Mouse (Mus musculus): Measurements from ENCODE around the gene Serpinb2. TPM values are rescaled to one million over a fixed set of nuclear protein-coding genes. Genes with fewer than 3 reads are reported as not detected.
A peak's percentile ranks its signal among the peaks of the same experiment; 100 is the strongest.

Gene Serpinb2
- total RNA-seq (2015) (38.0 and 40.7 TPM in 2 replicates), total RNA-seq (2017) (9.6 and 13.5 TPM in 2 replicates)

DNA sequence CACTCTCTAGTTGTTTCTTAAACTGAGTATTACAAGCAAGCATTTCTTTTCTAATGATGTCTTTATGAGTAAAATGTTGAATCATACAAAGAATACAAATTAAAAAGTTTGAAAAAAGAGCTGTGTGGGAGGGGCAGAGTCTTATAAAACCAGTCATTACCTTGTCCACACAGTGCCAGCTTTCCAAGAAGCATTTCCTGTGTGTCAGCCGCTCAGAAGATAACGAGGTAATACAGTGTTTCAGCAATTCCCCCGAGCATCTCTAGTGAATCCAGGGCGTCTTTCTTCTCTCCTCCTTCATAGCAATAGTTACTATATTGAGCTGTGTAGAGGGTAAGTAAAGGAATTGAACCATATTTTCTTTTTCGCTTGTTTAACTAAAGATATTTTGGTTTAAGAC lies at the start of gene Serpinb2:
TSS of gene Serpinb2 (plus strand) at position 172 of the 400 bp plus-strand sequence.
- ATAC-seq (ENCODE audit: poor library complexity, severe bottlenecking), result no peak

DNA sequence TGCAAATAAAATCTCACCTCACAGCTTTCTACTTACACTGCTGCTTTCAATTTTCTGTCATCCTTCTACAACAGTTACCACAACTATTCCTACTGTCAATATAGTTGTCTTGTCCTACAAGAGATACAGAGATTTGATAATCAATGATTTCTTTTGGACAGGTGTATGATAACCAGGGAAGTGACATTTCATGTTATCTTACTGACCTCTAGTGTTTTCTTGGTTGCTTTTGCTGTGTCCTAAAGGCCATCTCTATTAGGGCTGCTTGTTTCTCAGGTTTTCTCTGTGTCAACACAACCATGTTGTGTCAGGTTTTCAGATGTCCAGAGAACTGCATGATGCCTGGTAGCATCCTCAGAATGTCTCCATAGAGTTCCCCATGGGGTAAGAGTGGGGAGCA lies 31.3 kb upstream of the Serpinb2 start:
- no peak for ATAC-seq (ENCODE audit: poor library complexity, severe bottlenecking)

DNA sequence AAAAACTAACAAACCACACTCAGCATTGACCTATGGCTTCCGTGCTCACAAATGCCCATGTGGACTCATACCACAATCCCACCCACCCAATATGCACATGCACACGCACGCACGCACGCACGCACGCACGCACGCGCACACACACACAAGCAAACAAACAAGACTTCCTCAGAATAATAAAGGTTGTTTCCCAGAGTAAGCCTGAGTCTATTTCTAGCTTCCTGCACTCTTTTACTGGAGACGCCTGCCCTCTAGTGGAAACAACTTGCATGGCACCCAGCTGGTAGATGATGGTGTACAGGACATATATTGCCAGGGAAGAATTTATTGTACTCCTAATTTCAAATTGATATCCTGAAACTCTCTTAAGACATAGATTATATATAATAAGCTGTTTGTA lies 29.8 kb upstream of the Serpinb2 start:
- peak; percentile 98 for ATAC-seq (ENCODE audit: poor library complexity, severe bottlenecking)

DNA sequence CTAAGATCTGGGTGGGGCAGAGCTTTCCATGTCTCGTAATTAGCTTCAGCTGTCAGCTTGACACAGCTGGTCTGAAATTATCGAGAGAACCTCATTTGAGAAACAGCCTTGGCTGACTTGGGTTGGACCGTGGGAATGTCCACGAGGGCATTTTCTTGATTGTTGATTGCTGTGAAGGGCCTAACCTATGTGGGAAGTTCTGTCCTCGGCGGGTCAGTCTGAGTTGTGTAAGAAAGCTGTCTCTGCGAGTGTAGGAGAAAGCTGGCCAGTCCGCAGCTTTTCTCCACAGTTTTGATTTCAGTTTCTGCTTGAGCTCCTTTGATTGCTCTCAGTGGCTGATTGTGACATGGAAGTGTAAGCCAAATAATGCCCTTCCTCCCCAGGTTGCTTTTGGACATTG lies 21.6 kb upstream of the Serpinb2 start:
- ATAC-seq (ENCODE audit: poor library complexity, severe bottlenecking), result peak; percentile 53

DNA sequence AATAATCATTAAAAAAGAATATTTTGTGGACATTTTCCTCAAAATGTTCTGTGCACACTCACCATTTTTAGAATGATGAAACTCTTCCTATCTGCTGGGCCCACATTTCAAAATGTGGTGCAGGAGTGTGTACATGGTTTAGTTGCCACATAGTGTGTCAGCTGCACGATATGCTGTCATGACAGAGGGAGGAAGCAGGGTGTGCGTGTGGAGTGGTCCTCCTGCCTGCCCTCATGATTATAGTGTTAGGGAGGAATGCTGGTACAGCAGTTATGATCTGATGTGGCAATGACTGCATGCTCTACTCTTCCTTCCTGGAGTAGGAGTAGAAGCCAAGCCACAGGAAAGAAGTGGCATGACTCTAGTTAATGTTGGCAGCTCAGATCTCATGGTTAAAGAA lies 14.4 kb upstream of the Serpinb2 start:
- peak; percentile 94 for ATAC-seq (ENCODE audit: poor library complexity, severe bottlenecking)

DNA sequence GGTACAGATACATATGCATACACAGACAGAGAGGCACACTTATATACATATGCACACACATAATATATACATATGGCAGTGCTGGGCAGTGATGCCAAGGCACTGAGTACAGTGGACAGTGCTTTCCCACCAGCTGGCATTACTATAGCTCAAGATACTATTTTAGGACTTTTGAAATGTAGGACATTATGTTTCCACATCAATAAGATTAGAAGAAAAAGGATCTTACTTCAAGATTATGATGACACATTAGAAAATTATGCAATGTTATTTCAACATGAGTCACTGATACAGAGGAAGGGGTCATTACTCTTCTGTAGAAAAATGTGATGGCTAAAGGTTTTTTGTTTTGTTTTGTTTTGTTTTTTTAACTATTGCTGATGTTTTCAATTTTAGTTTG lies 9.2 kb upstream of the Serpinb2 start:
- peak; percentile 72 for ATAC-seq (ENCODE audit: poor library complexity, severe bottlenecking)

DNA sequence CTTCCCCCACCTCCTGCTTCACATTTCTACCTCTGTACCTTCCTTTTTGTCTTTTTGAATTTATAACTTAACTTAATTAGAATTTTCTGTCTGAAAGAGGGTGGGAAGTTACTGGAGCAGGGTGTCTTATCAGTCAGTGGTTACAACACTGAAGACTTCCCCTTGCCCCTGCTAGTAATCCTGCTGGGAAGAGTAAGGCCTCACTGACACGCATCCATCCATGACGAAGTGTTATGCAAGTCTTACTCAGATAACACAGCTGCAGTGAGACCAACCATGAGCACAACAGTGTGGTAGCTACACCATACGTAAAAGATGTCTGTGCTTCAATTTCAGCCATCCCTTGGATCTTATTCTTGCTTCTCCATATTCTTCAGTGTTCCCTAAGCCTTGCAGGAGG lies 7.9 kb upstream of the Serpinb2 start:
- 0 out of 2 replicates have a peak, but pooled peaks have one; percentile 11 for ATAC-seq (ENCODE audit: poor library complexity, severe bottlenecking)

DNA sequence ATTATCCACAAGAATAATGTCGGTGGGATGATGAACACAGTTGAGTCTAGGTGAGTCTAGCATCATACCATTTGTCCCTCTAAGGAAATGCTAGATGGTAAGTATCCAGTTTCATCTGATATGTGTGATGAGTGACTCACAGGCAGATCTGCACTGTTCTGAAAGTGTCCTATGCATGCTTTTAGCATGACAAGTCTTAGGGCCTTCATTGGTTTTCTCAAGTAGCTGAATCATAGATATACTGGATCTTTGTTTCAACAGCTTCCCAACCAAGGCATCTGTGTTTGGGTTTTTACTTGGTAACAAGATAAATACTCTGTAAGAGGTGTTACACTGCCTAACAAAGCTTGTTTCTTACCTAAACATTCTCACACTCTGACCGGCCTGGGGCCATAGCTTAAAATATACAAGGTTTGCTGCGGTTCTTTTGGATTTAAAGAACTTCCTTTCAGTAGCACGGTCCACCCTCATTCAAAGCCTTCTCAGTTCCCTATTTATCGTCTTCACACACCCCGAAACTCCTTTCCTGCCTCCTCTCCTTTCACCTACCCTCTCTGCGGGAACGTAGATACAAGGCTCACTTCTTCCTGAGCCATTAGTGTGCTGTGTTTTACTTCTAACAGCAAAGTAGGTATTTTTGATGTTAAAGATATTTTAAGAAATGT lies 5.2 kb upstream of the Serpinb2 start:
- peak; percentile 66 for ATAC-seq (ENCODE audit: poor library complexity, severe bottlenecking)

DNA sequence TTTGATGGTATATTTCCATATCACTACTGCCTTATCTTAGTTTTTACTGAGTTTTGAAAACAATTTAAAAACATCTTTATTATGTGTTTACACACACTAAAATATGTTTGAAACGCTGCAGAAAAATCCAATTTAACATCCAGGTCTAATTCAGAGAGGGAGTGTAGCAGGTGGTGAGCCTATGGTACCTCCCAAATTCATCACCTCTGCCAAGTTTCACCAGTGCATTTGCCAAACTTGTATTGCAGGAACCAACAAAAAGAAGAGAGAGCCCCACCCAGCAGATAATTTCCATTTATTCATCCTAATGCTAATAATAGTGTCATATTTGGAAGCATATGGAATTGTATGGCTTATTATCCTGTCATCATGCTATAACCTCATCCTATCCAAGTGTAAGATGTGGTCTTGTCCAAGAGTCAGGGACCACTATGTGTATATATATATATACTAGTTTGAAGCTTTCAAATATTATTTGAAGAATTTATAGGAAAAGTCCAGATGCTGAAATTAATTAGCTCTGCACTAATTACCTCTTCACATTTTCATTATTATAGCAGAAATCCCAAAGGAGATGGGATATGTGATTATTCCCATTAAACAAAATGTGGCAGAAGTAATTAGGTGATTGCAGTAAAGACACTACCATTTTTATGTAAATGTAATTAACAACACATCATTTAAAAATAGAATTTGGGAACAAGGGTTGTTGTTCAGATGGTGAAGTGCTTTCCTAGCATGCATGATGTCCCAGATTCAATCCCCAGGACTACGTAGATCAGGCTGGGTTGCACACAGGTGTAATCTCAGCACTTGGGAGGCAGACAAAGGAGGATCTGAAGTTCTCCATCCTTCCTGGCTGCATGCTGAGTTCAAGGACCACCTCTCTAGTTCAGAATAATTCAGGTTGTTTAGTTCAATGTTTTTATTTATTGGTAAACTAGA lies 1.2 kb downstream of the Serpinb2 start:
- no peak for ATAC-seq (ENCODE audit: poor library complexity, severe bottlenecking)

DNA sequence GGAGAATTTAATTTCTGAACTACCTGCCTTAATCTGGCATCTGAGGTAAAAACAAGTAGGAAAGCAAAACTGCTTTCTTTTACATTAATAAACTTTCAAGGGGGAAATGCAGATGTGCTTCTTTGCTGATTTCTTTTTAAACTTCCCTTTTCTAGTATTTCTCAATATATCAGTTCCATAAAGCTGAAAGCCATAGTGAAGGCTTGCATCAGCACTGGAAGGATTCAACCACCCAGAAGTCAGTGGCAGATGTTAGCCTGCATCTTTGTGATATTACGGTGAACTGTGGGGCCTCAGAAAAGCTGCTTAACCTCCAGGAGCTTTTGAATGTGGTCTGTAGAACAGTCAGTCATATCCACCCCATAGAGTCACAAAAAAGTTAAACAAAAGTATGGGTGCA lies 2.3 kb downstream of the Serpinb2 start:
- ATAC-seq (ENCODE audit: poor library complexity, severe bottlenecking), result peak; percentile 81

DNA sequence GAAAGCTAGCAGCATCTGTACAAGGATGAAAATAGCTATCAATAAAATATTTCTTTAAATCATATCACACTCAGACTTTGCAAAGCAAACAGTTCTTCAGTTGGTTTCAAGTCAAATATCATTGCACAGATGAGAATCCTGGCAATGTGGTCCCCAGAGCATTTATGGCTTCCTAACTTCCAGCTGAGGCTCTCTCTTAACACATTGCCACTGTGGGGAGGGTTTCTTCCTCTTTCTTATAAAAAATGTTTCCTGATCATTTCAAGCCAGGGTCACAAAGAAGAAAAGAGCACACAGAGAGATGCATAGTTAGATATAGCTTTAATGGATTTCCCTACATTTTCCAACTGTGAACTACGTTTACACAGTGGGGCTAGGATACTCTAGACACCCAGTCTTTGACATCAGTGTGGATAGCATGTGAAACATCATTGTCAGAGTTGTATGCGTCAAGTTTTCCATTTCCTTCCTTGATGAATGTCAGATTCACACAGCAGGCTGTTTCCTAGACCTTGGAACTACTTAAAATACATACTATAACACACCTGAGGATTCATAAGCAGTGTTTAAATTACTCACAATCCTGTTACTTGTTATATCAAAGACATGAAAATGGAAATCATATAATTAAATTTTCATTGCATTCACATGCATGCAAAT lies 4.7 kb downstream of the Serpinb2 start:
- ATAC-seq (ENCODE audit: poor library complexity, severe bottlenecking), result peak; percentile 58

DNA sequence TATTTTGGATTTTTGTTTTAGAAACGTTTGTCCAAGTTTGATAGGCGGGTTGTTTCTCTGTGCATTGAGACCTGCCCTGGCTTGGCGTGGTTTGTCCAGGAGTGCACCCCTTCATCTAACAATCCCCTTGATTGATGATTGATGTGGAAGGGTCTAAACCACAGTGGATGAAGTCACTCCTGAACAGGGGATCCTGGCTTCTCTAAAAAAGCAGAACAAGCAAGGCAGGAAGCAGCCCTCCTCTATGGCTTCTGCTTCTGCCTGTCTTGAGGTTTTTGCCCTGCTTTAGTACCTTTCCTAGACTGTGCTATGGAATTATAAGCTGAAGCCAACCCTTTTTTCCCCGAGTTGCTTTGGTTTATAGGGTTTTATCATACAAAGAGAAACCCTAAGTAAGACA lies 14.4 kb downstream of the Serpinb2 start:
- peak; percentile 67 for ATAC-seq (ENCODE audit: poor library complexity, severe bottlenecking)

DNA sequence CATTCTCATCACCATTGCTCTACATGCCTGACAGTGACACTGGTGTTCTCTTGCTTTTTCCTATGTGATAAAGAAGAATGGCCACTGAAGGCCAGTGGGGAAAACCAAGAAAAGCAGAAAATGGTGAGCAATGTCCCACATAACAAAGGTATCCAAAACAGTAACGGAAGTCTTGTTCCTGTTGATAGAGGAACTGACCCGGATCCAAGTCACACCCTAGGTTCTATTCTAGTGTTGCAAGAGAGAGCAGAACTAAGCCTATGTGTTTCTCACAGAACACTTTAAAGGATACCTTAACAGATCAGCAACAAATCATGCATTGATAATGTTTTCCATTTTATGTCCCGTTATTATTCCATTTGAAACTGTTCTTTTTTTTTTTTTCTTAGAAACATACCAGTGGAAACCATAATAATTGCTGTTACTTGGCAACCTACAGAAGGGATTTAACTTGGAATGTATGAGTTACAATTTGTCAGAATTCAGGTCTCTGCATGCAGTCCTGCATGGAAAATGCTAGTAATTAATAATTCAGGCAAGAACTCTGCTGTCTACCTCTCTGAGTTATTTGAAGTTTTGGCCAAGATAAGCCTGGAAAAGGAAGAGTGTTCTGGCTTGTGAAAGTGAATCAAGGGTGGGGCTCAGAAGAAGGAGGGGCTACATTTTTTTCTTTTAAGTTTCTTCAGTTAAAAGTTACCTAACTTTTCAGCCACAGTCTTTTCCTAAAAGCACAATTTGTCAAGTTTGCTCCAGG lies 17.3 kb downstream of the Serpinb2 start:
- ATAC-seq (ENCODE audit: poor library complexity, severe bottlenecking), result peak; percentile 79

DNA sequence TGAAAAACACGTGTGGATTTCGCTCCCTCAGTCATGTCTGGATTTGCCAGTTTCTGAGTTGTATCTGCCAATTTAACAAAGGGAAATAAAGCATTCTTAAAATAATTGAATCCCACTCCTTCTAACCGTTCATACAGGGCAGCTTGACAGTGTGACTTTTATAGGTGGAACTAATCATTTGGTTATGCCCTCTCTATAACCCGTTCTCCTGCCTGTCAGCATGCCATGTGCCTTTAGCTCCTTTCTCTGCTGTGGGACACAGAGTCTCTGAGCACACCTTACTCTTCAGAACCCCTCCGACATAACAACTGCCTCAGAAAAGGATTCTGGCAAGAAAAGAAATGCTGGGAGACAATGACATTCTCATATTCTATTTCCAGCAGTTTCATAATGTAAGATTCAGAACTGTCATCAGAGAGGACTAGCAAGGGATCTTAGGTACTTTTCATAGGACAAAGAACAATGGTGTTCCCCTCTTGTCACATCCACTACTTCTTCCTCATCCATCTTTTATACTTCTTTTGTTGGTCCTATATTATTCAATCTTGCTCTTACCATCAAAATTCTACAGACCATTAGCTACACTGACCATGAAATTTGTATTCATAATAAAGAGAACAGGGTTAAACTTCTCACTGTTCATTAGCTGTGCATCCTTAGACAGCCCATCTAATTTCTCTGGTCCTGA lies 18.3 kb downstream of the Serpinb2 start:
- no peak for ATAC-seq (ENCODE audit: poor library complexity, severe bottlenecking)

DNA sequence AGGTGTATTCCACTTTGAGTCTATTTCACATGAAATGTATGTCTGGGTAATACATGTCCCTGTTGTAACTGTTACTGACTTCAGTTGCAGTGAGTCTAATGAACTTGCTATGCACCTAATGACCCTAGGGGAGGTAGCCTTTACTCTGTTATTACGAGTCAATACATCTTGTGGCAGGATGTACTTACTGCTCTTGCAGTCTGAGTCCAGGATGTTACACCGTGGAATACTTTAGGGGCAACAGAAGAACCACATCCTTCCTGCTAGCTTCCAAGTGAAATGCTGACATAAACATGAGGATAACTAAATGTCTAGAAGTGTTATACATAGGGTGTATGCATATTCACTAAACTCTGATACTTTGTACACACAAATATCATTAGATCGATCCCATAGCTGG lies 22.5 kb downstream of the Serpinb2 start:
- ATAC-seq (ENCODE audit: poor library complexity, severe bottlenecking), result peak; percentile 30

DNA sequence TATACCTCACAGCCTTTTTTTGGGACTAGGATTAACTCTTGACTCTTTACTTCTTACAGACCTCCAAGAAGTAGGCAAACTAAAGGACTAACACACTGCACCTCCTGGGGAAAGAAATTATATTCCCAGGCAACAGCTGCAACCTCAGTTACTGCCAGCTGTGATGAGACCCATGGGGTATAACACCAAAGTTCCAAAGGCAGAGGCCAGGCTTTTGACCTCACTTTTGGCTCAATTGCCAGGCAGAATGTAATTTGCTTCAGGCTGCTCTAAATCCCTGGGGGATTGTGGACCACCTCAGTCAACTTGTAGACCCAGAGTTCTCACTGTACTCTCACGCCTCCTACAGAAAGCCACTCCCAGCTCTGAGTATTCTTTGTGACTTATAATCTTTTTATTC lies 26.2 kb downstream of the Serpinb2 start:
- no peak for ATAC-seq (ENCODE audit: poor library complexity, severe bottlenecking)

DNA sequence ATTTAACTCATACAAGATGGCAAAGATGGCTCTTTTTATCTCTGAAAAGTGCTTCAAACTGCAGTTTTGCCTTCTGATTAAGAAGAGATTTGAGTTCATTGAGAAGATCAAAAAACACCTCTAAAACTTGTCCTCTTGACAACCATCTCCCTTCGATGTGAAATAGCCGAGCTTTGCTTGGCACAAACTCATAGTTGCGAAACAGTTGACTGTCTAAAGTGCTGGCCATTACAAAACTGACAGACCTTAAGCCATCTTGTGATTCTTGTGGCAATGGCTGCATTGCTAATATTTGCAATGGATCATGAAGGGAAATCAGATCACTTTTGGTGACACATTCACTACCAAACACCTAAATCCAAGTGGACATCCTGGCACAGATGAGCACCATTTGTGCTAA lies 48.3 kb downstream of the Serpinb2 start:
- peak; percentile 41; the same call in 1 of the 2 replicates for ATAC-seq (ENCODE audit: poor library complexity, severe bottlenecking)

DNA sequence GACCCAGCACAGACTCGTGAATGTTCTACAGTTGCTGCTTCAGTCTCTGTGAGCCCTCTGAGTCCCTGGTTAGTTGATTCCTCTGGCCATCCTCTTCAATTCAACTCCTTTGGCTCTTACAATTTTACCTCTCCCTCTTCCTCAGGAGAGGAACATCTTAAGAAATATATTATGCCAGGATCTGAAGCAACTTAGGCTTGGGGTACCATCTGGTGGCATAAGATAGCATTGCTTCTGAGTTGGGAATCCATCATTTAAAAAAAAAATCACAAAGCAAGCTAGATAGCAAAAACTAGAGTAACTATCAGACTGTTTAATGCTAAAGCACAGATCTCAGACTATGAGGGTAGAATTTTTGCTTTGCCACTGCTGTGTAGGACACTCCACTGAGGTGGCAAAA lies 50.9 kb downstream of the Serpinb2 start:
- ATAC-seq (ENCODE audit: poor library complexity, severe bottlenecking), result peak; percentile 61

DNA sequence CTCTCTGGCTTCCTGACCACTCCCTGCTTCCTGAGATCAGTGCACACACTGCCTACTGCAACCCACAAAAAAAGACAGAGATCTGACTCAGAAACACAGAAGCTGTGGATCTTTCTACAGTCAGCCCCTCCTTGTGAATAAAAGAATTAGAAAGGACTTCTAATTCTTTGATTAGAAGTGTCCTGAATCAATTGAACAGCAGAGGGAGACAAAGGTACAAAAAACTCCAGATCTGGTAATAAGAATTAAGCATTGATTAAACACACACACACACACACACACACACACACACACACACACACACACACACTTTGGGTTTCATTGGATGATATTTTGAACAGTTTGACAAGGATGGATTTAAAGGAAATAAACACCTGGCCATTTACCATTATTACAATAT lies 54.4 kb downstream of the Serpinb2 start:
- peak; percentile 39 for ATAC-seq (ENCODE audit: poor library complexity, severe bottlenecking)

DNA sequence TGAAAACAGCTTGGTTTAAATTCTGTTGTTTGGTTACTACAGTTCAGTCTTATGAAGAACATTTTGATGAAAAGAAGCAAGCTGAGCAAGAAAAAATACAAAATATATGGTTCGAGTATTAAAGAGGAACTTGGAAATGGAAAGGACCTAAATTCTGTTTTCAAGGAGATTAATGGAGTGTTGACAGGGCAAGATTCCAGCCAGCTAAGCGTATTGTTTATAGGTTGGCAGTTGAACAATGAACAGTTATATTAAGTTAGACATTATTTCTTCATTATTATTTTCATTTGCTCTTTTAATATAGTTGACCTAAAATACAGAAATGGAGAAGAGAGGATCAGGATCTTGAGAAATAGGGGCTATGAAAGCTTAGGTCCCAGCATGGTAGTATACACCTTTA lies 64.9 kb downstream of the Serpinb2 start:
- no peak for ATAC-seq (ENCODE audit: poor library complexity, severe bottlenecking)
